Mouse (Mus musculus) kidney, adult 2 months (tissue): ENCODE results near the gene Mink1.

ENCODE experiments used
- CTCF ChIP-seq: fragments of 200-500 bp; conservative IDR thresholded peaks from 2 replicates; pipeline ENCODE4 v1.5.1; 2011; ENCODE audit warnings: low read depth, mild to moderate bottlenecking, control low read depth, low read length, moderate library complexity, mixed read lengths; ENCODE audit not compliant: insufficient read depth, insufficient read length
- POLR2A ChIP-seq: fragments of 200-500 bp; IDR thresholded peaks from one replicate; pipeline ENCODE4 v1.6.1; 2011; ENCODE audit warnings: low read depth, low read length, control low read depth

DNA sequence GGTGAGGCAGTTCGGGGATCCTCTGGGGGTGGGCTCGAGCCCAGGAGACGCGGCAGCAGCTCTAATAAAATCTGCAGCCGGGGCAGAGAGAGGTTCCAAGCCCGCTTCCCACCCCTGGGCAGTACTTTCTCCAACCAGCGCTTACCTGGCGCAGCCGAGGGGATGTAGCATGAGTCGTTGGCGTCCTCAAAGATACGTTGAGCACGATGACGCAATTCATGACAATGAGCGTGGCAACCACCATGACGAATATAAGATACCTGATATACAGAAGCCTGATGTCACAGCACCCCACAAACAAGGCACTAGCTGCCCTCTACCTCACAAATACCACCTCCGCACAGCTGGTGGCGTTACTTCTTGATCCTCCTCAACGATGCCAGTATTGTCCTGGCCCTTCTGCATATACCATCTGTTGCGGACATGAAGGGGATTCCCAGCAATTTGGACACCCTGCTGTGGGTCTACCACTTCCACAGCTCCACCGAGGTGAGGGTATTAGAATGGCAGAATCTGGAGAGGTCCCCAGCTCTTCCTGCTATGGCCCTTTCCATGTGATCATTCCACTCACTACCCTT is 52.9 kb downstream of the Mink1 start, which contains the start of gene 4930544D05Rik:
- no peak for TF ChIP-seq CTCF
- no peak for TF ChIP-seq POLR2A
